Mouse (Mus musculus) frontal cortex, postnatal 25 days (tissue): ENCODE measurements at regions not wholly inside any gene's neighbourhood (a gene's known extent, or its start where the extent isn't known, plus 50 kb on each side); places are given as distances from the start of the nearest gene placed in this dataset.

Source experiments
- DNase-seq, 2 experiments: peaks; one replicate each; pipeline ENCODE4 v3.0.0; 2022; ENCODE audit warnings: low spot score in 2 of 2

DNA sequence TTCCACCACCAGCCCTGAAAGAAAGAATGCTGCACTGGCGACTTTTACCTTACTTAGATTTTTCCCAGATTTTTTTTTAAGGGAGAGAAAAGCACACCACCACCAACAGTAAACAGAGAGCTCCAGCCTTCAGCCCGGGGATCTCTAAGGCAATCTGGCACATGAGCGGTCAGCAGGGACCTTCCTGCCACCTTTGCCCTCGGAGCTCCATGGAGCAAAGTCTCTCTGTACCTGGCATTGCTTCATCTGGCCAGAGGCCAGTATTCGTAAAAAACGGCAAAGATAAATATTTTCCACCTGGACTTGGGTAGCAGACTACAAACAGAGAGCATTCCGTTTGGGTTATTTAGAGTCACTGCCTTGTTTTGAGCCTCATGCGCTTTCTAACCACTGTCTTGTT is 58.4 kb upstream of the Dio3 start:
- DNase-seq: no peak

DNA sequence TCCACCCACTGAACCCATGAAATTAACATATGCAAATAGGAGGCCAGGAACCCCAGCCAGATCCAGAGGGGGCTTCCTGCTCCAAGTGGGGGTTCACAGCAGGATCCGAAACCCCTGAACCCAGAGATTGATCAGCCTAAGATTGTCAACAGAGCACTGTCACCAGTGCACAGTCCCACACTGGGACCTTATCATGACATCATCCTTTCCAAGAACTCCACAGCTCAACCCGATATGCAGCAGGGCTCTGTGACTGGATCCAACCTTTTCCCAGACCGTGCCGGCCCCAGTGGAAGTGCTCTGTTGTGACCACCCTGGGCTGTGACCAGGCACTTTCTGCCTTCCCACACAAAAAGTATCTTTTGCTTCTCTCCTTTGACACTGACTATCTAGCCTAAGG is 57.7 kb upstream of the Dio3 start:
- no peak for DNase-seq

DNA sequence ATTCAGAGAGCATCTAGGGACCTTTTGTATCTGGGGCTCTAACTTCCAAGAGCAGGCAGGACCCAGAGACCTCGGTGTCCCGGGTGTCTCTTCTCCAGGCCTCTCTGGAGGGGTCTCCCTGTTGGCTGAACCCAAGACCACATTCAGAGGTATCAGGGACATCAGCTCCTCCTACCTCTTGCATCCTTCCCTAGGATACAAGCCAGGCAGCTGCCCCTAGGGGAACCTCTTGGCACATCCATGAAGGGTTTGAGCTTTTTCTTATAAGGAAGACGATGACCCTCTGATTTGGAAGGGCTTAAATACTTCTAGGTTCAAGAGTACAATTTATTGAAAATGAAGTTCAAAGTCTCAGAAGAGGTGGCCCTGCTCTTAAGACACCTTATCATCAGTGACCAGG is 57.2 kb upstream of the Dio3 start:
- no peak for DNase-seq

DNA sequence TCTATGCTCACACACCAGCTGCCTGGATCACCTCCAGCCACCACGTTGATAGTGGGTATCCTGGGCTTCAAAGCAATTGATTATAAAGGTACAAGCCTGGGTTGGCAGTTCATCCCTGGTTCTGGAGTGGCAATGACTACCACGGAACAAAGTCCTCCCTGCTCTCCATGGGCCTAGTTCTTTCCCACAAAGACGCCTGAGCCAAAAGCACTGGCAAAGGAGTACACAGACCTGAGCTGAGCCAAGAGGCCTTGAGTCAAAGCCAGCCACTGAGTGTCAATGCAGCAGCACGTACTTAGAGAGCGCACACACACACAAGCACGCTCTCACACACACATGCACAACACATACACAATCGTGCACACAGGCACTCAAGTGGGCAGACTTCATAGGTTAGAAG is 54.6 kb upstream of the Dio3 start:
- DNase-seq: no peak

DNA sequence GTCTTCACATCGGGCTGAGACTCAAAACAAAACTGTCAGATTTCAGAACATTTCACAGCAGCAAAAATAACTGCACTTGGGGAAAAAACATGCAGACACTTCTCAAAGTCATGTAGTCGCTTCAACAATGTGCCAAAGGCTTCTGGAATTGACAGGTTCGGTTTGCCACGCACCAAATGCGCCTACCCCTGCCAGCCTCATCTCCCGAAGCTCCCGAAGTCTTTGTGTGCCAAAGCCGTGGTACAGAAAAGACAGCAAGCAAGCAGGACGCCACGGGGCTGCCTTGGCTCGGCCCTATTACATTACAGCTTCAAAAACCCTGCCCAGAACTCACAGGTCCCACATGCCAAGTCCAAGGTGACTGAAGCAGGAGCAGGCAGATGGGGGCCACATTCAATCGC is 50.9 kb upstream of the Dio3 start:
- peak in 1 of 2 experiments; percentile 28 for DNase-seq
